Comparison of ENCODE assay signal across 9 mouse cellular contexts in the genomic region with DNA sequence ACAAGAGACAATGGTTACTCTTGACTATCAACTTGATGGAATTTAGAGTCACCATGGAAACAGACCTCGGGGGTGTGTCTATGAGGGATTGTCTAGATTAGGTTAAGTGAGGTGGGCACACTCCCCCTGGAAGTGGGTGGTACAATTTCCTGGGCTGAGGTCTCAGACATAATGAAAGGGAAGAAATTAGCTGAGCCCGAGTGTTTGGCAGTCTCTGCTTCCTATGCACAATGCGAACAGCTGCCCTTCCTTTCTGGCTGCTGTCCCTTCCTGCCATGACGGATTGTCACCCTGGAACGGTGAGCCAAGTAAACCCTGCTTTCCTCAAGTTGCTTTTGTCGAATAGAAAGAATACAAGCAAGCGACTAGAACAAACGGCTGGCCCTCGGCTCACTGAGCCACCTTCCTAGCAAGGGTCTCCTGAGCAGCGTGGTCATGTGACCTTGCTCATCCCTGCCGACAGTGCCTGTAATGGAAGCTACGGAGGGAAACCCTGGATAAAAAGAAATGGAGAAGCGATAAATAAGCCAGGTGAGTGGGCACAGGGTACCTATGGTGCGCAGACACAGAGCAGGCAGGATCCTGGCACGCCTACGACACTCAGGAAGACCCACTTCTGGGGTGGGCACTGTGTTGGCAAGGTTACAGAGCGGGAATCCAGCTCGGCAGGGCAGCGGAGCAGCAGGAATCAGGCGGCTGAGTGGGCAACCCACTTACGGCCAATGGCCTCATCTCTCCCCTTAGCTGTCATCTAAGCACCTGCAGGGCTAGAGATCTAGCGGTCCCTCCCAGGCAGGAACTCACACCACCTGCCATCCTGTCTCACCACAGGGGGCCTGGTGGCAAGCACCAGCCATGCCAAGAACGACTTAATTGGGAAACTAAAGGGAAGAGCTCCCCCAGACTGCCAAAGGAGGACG.
A peak's percentile ranks its signal among the peaks of the same experiment; 100 is the strongest.
DNase-seq lines count a peak whose midpoint lies in the region; ATAC-seq and TF ChIP-seq lines count a peak whose summit lies in the region.
"Had no signal": no experiment of that assay in that cellular context is flagged by ENCODE, and none has a peak within 500 bp of the region (broad histone marks: within the 10 kb centered on the region; RNA-seq: fewer than 3 reads in every experiment).

No protein-coding gene starts in this region.

- TF ChIP-seq CTCF in gastrocnemius, adult 2 months (IDR thresholded peaks at IDR 0.05), result no peak; the same call in 1 of the 2 replicates

- H3K4me2 ChIP-seq in forebrain, embryonic 15.5 days (replicated peaks), result peak overlapping the region; percentile 46
- peak overlapping the region; percentile 44 for H3K4me2 ChIP-seq in midbrain, embryonic 14.5 days (ENCODE audit: low read length)

- peak; percentile 28 for DNase-seq in gastrocnemius, adult 2 months
- DNase-seq in gastrocnemius, postnatal 10 days, result no peak
- DNase-seq in brain, embryonic 18.5 days (ENCODE audit: low read depth, low spot score), result peak; percentile 69
- peak; percentile 25 to 28 for DNase-seq in layer of hippocampus, adult 18-20 months (ENCODE audit: low spot score in 2 of 2)
- DNase-seq in midbrain, embryonic 14.5 days, result peak; percentile 74
- no peak for DNase-seq in gastrocnemius, postnatal 25 days
- no peak for DNase-seq in urinary bladder, adult 2 months (ENCODE audit: low spot score)

- peaks cover 43% of the 10 kb centered on the region for H3K4me1 ChIP-seq in forebrain, embryonic 15.5 days
- H3K4me1 ChIP-seq in midbrain, embryonic 14.5 days (ENCODE audit: control insufficient read depth, insufficient read depth, low read length), result peaks cover 11% of the 10 kb centered on the region

- peak overlapping the region; percentile 36 for H3K9ac ChIP-seq in forebrain, embryonic 15.5 days (replicated peaks)
- no peak overlapping the region for H3K9ac ChIP-seq in midbrain, embryonic 14.5 days (replicated peaks; ENCODE audit: low read length)

- H3K27ac ChIP-seq in gastrocnemius, adult 2 months, result peak overlapping the region; percentile 25; the same call in 1 of the 2 replicates
- H3K27ac ChIP-seq in forebrain, embryonic 15.5 days (replicated peaks), result peak overlapping the region; percentile 95
- H3K27ac ChIP-seq in midbrain, embryonic 14.5 days (replicated peaks; ENCODE audit: low read depth, low read length), result peak overlapping the region; percentile 58

- H3K4me3 ChIP-seq in gastrocnemius, adult 2 months, result peak overlapping the region; percentile 64
- H3K4me3 ChIP-seq in forebrain, embryonic 15.5 days, result peak overlapping the region; percentile 27
- no peak overlapping the region for H3K4me3 ChIP-seq in midbrain, embryonic 14.5 days (replicated peaks; ENCODE audit: low read depth, low read length)
- H3K4me3 ChIP-seq: myocyte had no signal

- H3K36me3 ChIP-seq in forebrain, embryonic 15.5 days, result no peaks in the 10 kb centered on the region
- no peaks in the 10 kb centered on the region for H3K36me3 ChIP-seq in midbrain, embryonic 14.5 days (ENCODE audit: control insufficient read depth, insufficient read depth, low read length)

- no peaks in the 10 kb centered on the region for H3K9me3 ChIP-seq in forebrain, embryonic 15.5 days
- H3K9me3 ChIP-seq in midbrain, embryonic 14.5 days (ENCODE audit: control insufficient read depth, low read length), result no peaks in the 10 kb centered on the region

- intact Hi-C loops in gastrocnemius, adult 2 months (cut with DNase I), result no loop called here

- WGBS in forebrain, embryonic 15.5 days, result 22% methylated on average over 24 of the region's 24 CpGs
- WGBS in midbrain, embryonic 14.5 days, result 20% methylated on average over 24 of the region's 24 CpGs

- peak; percentile 89 for ATAC-seq in forebrain, embryonic 15.5 days (replicated peaks)
- peak; percentile 82 for ATAC-seq in midbrain, embryonic 14.5 days (ENCODE audit: low FRiP score, low TSS enrichment)

- no peaks in the 10 kb centered on the region for H3K27me3 ChIP-seq in forebrain, embryonic 15.5 days
- H3K27me3 ChIP-seq in midbrain, embryonic 14.5 days (ENCODE audit: control insufficient read depth, insufficient read depth, low read length), result no peaks in the 10 kb centered on the region

Comparison
In these comparisons a context has a peak if more than half of its experiments do, and no peak if none do; other contexts are left out.
1. DNase-seq: peak in gastrocnemius, adult 2 months (single experiment), brain, embryonic 18.5 days (single experiment), layer of hippocampus, adult 18-20 months (2 of 2) and midbrain, embryonic 14.5 days (single experiment); none in gastrocnemius, postnatal 10 days (single experiment), gastrocnemius, postnatal 25 days (single experiment) and urinary bladder, adult 2 months (single experiment).
2. H3K27ac ChIP-seq: peak in every context shown above with its lines; median percentile 95 in forebrain, embryonic 15.5 days; 58 in midbrain, embryonic 14.5 days; 25 in gastrocnemius, adult 2 months.